Mouse (Mus musculus) myocyte (in vitro differentiated cells): ENCODE measurements around the gene Olfr812.

ENCODE experiments used
- CEBPB ChIP-seq: IDR thresholded peaks from 2 replicates; pipeline ENCODE4 v1.6.1; 2011; ENCODE audit warnings: mild to moderate bottlenecking, moderate library complexity; ENCODE audit not compliant: poor library complexity, insufficient read depth, severe bottlenecking
- E2F4 ChIP-seq: IDR thresholded peaks from one replicate; pipeline ENCODE4 v1.6.1; 2011; ENCODE audit warnings: mild to moderate bottlenecking, control low read depth, moderate library complexity; ENCODE audit not compliant: insufficient read depth
- MAX ChIP-seq: IDR thresholded peaks from one replicate; pipeline ENCODE4 v1.6.1; 2011; ENCODE audit warnings: low read depth, mild to moderate bottlenecking, control low read depth
- MYOD1 ChIP-seq, 3 experiments: IDR thresholded peaks; one replicate each; pipeline ENCODE4 v1.6.1; 2011; ENCODE audit warnings: control low read depth in 2 of 3, low read depth in 2 of 3, mild to moderate bottlenecking in 2 of 3, moderate library complexity in 1 of 3; ENCODE audit not compliant: insufficient read length in 2 of 3, control insufficient read depth in 1 of 3
- MYOG ChIP-seq, 3 experiments: IDR thresholded peaks; one replicate each; pipeline ENCODE4 v1.6.1; 2011; ENCODE audit warnings: control low read depth in 2 of 3, low read depth in 2 of 3, mild to moderate bottlenecking in 2 of 3; ENCODE audit not compliant: insufficient read length in 2 of 3, control insufficient read depth in 1 of 3, insufficient read depth in 1 of 3
- POLR2A ChIP-seq: IDR thresholded peaks from one replicate; pipeline ENCODE4 v1.6.1; 2011; ENCODE audit warnings: low read depth, mild to moderate bottlenecking, control low read depth, moderate library complexity; ENCODE audit not compliant: insufficient read length
- POLR2AphosphoS2 ChIP-seq: IDR thresholded peaks from one replicate; pipeline ENCODE4 v1.6.1; 2011; ENCODE audit warnings: low read depth, control low read depth; ENCODE audit not compliant: insufficient read length
- REST ChIP-seq: IDR thresholded peaks from one replicate; pipeline ENCODE4 v1.6.1; 2011; ENCODE audit warnings: mild to moderate bottlenecking, control low read depth, moderate library complexity; ENCODE audit not compliant: insufficient read depth, insufficient read length
- SRF ChIP-seq: IDR thresholded peaks from one replicate; pipeline ENCODE4 v1.6.1; 2011; ENCODE audit warnings: low read depth; ENCODE audit not compliant: control insufficient read depth, insufficient read length
- TCF12 ChIP-seq: IDR thresholded peaks from one replicate; pipeline ENCODE4 v1.6.1; 2011; ENCODE audit warnings: mild to moderate bottlenecking, control low read depth; ENCODE audit not compliant: poor library complexity, insufficient read depth, severe bottlenecking
- USF1 ChIP-seq: IDR thresholded peaks from one replicate; pipeline ENCODE4 v1.6.1; 2011; ENCODE audit warnings: low read depth, mild to moderate bottlenecking, control low read depth, moderate library complexity

DNA sequence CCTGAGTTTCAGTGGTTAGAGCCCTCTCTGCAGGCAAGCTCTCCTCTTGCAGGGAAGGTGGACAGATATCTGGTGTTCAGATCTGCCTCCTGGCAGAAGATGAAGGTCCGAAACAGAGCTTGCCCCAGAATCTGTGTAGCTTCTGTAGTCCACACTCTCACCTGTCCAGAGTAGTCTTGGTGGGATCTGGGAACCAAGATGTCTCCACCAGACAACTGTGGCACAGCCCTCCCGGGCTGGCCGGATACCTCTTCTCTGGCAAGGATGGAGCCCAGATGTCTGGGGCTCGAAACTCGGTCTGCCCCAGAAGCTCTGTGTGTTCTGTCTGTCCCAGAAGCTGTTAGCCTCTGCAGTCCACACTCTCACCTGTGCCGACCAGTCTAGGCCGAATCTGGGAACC is 40.0 kb upstream of the Olfr812 start:
- TF ChIP-seq MYOG (IDR thresholded peaks at IDR 0.05; ENCODE audit: control insufficient read depth in 1 of 3, insufficient read depth in 1 of 3, insufficient read length in 2 of 3, low read depth in 2 of 3) (no peak), POLR2A (no peak), MYOD1 (IDR thresholded peaks at IDR 0.05; ENCODE audit: control insufficient read depth in 1 of 3, insufficient read length in 2 of 3, low read depth in 2 of 3) (no peak), E2F4 (no peak), CEBPB (no peak), POLR2AphosphoS2 (no peak), TCF12 (no peak), MAX (no peak), USF1 (no peak), SRF (no peak), REST (no peak)
